Mouse (Mus musculus) small intestine, adult 2 months (tissue): ENCODE data around the gene Sectm1b. TPM values are rescaled to one million over a fixed set of nuclear protein-coding genes. Genes with fewer than 3 reads are reported as not detected.
"Not testable (repeated sequence)": the region's sequence is repeated elsewhere in the genome, so short reads cannot be mapped to it uniquely, and the experiment has no call there.

Source experiments
- H3K27ac ChIP-seq: fragments of 200-500 bp; 2 replicates; pipeline ENCODE4 v1.5.1; 2012; ENCODE audit warnings: low read depth, low read length, control low read depth, inconsistent platforms; ENCODE audit not compliant: insufficient read depth
- H3K27me3 ChIP-seq: fragments of 200-500 bp; 2 replicates; pipeline ENCODE4 v1.6.1; 2012; ENCODE audit warnings: mild to moderate bottlenecking, moderate library complexity, low read length, inconsistent platforms; ENCODE audit not compliant: control insufficient read depth, insufficient read depth
- H3K36me3 ChIP-seq: fragments of 200-500 bp; 2 replicates; pipeline ENCODE4 v1.6.1; 2012; ENCODE audit warnings: mild to moderate bottlenecking, low read length, control low read depth, inconsistent platforms; ENCODE audit not compliant: control insufficient read depth, insufficient read depth
- H3K4me1 ChIP-seq: fragments of 200-500 bp; 2 replicates; pipeline ENCODE4 v1.6.1; 2012; ENCODE audit warnings: low read length, inconsistent platforms, mixed read lengths; ENCODE audit not compliant: control insufficient read depth, insufficient read depth, insufficient read length
- H3K4me3 ChIP-seq: fragments of 200-500 bp; 2 replicates; pipeline ENCODE4 v1.5.1; 2012; ENCODE audit warnings: low read depth, mild to moderate bottlenecking, control low read depth, inconsistent platforms, low read length, moderate library complexity
- CTCF ChIP-seq: fragments of 200-500 bp; IDR thresholded peaks from 2 replicates; pipeline ENCODE4 v1.5.1; 2012; ENCODE audit warnings: low read depth, mild to moderate bottlenecking, control low read depth, inconsistent platforms, low read length, moderate library complexity, mixed read lengths; ENCODE audit not compliant: insufficient replicate concordance, insufficient read length; ENCODE audit errors: extremely low read depth
- POLR2A ChIP-seq: fragments of 200-500 bp; IDR thresholded peaks from 2 replicates; pipeline ENCODE4 v1.6.1; 2012; ENCODE audit warnings: low read depth, mild to moderate bottlenecking, control low read depth, inconsistent platforms, low read length, moderate library complexity
- WGBS: fragments of 180-500 bp; shearing (Covaris S2); methylation state at CpG from one replicate; pipeline ENCODE4 v1.1.7; 2018; 5-methylcytosine and 5-hydroxymethylcytosine counted together
- polyA plus RNA-seq: library from polyadenylated mRNA; depleted of rRNA; stranded (reverse); fragments of >200 nt; gene quantifications from 2 replicates; pipeline ENCODE4 v1.2.3, GENCODE M21; 2012

Gene Sectm1b
- polyA plus RNA-seq, 1 experiment = 325 TPM

DNA sequence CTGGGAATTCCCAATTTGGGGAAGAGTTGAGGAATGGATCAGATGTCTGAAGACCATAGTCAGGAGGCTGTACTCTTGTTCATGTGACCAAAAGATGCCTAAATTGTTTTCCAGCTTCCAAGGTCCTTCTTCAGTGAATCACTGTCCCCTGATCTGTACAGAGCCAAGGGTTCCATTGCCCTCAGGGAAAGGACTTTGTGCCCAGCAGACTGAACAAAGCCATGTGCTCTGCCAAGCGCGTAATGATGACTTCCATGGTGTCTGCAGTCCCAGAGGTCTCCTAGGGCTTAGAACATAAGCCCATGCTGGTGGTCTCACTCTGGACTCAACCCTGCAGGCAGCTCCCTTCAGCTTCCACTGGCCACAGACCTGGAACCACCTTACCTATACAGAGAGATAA lies 4.5 kb upstream of the Sectm1b start:
- Histone ChIP-seq H3K36me3 (no peaks in the 10 kb centered on the region), H3K27me3 (no peaks in the 10 kb centered on the region), H3K4me3 (no peak overlapping the region), H3K27ac (peak overlapping the region; percentile 17; the same call in 1 of the 2 replicates), H3K4me1 (peaks cover 12% of the 10 kb centered on the region; the same call in 1 of the 2 replicates)
- WGBS = 79% methylated on average over 2 of the region's 2 CpGs
- no peak for TF ChIP-seq POLR2A
- no peak for TF ChIP-seq CTCF

DNA sequence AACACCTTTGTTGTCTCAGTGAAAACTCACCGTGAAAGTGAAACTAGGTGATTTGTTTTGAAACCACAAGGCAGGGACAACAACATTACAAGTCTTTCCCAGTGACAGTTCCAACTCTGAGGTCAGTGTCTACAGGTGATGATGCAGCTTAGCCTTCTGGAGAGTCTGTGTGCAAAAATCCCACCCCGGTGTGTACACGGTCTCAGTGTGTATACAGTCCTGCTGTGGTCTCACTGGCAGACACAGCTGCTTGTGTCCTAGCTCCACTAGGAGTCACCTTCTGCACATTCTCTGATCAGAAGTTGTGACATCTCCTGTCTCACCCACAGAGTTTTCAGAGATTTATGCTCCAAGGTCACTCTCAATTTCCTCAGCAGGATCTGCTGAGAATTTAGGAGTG lies 828 bp upstream of the Sectm1b start:
- Histone ChIP-seq H3K27me3 (no peaks in the 10 kb centered on the region), H3K4me1 (peaks cover 19% of the 10 kb centered on the region; the same call in 1 of the 2 replicates), H3K36me3 (no peaks in the 10 kb centered on the region), H3K27ac (peak overlapping the region; percentile 96), H3K4me3 (peak overlapping the region; percentile 65)
- WGBS = 25% methylated on average over 3 of the region's 3 CpGs
- TF ChIP-seq CTCF (peak; percentile 16; the same call in 1 of the 2 replicates), POLR2A (no peak)

DNA sequence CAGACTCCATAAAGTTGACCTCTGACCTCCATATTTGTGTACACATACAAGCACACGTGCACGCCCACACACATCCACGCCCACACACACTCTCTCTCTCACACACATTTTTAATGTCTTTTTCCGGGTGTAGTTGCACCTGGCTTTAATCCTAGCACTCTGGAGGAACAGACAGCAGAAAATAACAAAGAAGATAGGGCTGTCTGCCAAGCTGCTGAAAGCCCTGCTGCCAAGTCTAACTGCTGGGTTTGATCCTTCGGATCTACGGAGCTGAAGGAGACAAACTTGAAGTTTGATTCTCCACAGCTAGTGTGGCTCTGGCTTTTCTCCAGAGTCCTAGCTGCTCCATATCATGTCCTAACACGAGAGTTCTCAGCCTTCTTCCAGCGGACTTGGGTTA lies 1.8 kb downstream of the Sectm1b start:
- Histone ChIP-seq H3K4me3 (peak overlapping the region; percentile 65), H3K27ac (peak overlapping the region; percentile 96), H3K4me1 (peaks cover 33% of the 10 kb centered on the region), H3K27me3 (no peaks in the 10 kb centered on the region), H3K36me3 (no peaks in the 10 kb centered on the region)
- TF ChIP-seq CTCF = no peak
- no peak for TF ChIP-seq POLR2A
- WGBS = 21% methylated on average over 8 of the region's 8 CpGs

DNA sequence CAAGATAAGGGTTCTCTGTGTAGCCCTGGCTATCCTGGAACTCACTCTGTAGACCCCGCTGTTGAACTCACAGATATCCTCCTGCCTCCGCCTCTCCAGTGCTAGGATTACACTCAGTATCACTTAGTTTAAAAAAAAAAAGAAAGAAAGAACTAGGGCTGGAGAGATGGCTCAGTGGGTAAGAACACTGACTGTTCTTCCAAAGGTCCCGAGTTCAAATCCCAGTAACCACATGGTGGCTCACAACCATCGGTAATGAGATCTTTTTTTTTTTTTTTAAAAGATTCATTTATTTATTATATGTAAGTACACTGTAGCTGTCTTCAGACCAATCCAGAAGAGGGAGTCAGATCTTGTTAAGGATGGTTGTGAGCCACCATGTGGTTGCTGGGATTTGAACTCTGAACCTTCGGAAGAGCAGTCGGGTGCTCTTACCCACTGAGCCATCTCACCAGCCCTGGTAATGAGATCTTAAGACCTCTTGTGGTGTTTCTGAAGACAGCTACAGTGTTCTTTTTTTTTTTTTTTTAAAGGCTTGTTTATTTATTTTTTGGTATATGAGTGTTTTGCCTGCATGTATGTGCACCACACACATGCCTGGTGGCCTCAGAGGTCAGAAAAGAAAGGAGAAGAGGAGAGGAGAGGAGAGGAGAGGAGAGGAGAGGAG lies 2.8 kb downstream of the Sectm1b start:
- H3K36me3 ChIP-seq, H3K4me3 ChIP-seq, H3K27me3 ChIP-seq: not testable (repeated sequence)
- WGBS = 92% methylated on average over 6 of the region's 6 CpGs
- Histone ChIP-seq H3K4me1 (peaks cover 43% of the 10 kb centered on the region), H3K27ac (peak overlapping the region; percentile 96)

DNA sequence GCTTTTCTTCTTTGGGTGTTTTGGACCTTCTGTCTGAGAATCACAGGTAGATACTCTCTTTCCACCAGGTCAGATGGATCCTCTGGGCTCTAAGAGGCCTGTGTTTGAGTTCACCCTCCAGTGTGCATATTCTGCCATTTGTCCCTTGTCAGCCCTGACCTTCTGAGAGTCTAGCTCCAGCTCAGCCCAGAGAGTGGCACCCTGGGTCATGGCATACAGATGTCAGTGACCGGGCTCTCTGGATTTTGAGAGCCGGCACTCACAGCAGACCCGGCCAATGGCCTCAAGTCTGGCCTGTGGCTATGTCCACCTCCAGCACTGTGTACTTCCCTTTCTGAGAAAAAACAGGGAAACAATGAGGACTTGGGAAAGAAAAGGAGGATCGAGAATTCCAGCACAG lies 3.9 kb downstream of the Sectm1b start:
- peaks cover 45% of the 10 kb centered on the region for H3K4me1 ChIP-seq
- no peak overlapping the region for H3K4me3 ChIP-seq
- WGBS = 91% methylated on average over 4 of the region's 4 CpGs
- TF ChIP-seq POLR2A (no peak), CTCF (no peak)
- peak overlapping the region; percentile 93 for H3K27ac ChIP-seq
- peaks cover 7% of the 10 kb centered on the region; the same call in 1 of the 2 replicates for H3K36me3 ChIP-seq
- no peaks in the 10 kb centered on the region for H3K27me3 ChIP-seq

DNA sequence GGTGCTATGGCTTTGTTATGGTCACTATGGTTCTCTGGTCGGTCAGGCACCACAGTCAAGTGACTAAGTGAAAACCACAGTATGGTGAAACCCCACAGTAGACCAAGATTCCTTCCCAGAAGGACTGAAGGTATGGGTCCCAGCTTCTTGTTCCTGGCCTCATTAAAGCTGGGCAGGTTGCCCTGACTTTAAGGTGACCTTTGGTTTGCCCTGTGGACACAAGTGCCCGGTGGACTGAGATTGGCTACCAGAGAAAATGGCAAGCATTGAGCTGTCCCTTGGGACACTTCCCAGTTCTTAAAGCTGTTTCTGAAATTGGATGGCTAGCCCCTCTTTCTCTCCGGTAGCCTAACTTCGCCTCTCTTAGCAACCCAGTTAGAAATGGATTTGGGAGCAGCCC lies 4.4 kb downstream of the Sectm1b start:
- H3K27ac ChIP-seq = peak overlapping the region; percentile 93

DNA sequence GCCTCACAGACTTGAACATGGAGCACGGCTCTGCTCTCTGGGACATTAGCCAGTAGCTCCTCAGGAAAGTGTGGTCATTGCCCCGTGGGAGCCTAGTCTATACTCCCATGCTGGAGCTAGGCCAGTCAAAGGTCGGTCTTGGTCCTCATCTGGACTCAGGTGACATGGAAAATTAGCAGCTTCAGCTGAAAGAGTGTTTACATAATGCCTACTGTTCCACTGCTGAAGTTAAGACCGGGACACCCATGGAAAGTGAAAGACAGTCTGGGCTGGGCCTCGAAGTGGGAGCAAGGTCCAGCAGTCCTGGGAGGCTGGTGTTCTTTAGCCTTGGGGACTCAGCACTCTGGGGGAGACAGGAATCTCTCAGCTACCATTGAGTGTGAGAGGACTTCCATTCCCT lies 5.2 kb downstream of the Sectm1b start:
- TF ChIP-seq POLR2A = no peak
- TF ChIP-seq CTCF = no peak
- no peak overlapping the region for H3K4me3 ChIP-seq
- H3K27me3 ChIP-seq = no peaks in the 10 kb centered on the region
- H3K36me3 ChIP-seq = peaks cover 8% of the 10 kb centered on the region; the same call in 1 of the 2 replicates
- peak overlapping the region; percentile 100 for H3K27ac ChIP-seq
- H3K4me1 ChIP-seq = peaks cover 43% of the 10 kb centered on the region
- 18% methylated on average over 5 of the region's 5 CpGs for WGBS

More for the DNA sequence above, 4.4 kb downstream of the Sectm1b start:
- no peak for TF ChIP-seq POLR2A
- no peak for TF ChIP-seq CTCF
- peaks cover 45% of the 10 kb centered on the region for H3K4me1 ChIP-seq
- no peak overlapping the region for H3K4me3 ChIP-seq
- no peaks in the 10 kb centered on the region for H3K27me3 ChIP-seq
- H3K36me3 ChIP-seq = peaks cover 8% of the 10 kb centered on the region; the same call in 1 of the 2 replicates
- WGBS = 76% methylated on average over 4 of the region's 4 CpGs
